Mouse (Mus musculus): ENCODE data around the gene Zfp423.

Gene Zfp423

DNA sequence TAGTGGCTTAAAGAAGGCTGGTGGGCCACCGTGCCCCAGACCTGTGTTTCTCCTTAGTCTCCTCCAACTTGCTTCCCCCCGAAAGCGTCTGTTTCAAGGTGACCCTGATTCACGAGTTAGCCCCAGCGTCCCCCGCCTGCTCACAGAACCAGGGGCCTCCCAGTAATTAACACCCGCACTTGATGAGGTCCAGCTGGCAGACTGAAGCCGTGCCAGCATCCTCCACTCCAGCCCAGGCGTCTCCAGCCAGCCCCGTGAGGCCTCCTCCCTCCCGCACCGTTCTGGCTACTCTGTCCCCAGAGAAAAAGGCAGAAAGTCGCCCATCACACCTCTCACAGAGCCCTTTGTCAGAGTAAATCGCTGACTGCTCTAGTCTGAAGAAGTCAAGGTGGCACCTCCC, 213.3 kb downstream of the Zfp423 start:
- DNase-seq (ENCODE audit: low spot score in 2 of 2): peak in 1 of 2 experiments; percentile 48

DNA sequence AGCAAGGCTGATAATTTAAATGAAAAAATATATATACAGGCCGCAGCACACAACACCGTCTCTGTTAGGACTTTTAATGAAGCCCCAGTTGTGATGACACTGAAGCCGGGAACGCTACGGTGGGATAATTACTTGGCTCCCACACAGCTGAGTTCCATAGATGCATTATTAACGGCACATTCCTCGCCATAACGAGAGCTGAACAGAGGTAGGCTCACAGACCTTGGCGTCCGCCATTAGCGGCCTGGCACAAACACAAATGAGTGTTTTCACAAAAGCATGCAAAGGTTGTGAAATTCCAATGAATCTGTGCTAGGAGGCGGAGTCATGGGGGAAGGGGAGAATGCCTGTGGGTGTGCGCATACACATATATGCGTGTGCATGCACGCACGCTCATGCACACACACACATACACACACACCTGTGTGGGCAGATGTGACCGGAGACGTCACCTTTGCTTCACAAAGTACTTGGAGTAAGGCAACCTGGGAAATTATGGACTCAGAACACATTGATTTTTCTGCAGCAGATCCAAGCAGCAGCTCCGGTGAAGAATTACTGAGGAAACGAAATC, 214.2 kb downstream of the Zfp423 start:
- no peak for DNase-seq (ENCODE audit: low spot score in 2 of 2)

DNA sequence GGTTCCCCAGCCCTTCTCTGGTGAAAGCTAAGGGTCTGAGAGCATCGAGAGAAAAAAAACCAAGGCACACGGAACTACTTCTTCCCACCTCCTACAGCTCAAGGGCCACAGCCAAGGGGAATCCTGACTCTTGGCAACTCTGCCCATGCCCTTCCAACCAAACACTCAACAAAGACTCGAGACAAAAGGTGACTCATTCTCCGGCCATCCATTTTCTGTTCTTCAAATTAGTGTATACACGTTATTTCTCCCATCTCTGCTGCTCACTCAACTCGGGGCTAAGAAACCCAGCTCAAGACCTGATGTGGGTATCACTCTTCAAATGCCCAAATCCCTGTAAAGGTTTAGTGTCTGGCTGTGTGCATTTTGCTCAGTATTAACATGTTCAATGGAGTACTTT, 214.8 kb downstream of the Zfp423 start:
- no peak for DNase-seq (ENCODE audit: low spot score in 2 of 2)

DNA sequence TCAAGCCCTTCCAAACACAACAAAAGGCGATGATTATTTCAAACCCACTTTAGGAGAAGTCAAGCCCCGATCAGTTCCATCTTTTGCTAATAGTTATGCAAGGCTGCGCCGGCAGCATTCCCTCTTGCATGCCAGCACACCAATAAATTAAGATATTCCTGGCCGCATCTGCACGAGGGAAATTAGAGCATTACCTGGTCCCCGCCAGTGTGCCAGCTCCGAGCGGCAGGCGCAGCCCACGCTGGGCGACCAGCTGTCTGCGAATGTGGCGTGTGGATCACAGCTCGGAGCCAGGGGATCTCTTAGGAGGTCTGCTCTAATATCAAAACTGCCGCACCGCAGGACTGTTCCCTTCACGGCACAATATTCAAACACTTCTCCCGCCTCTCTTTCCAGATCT, 217.4 kb downstream of the Zfp423 start:
- peak in 1 of 2 experiments; percentile 57 for DNase-seq (ENCODE audit: low spot score in 2 of 2)

DNA sequence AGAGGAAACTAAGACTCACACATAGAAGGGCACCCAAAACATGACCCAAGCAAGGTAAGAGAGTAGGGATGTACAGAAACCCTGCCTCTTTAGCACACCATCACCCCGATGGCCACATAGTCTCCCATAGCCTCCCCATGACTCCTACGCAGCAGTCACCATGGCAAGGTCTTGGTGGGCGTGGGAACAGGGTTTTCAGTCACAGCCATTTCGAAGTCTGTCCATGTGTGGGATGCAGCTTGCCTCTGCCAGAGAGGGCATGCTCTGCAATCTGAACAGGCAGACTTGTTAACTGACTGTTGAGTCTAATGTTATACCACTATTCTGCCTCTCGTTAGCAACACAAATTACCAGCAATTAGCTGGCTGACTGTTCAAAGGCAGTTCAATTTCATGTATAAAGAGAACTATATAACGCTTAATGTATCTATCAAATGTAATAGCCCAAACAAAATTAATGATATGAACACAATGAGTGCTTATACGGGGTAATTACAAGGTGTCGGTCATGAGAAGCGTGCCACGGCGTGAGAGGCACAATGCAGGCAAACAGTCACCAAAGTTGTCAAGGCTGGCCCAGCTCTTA, 218.4 kb downstream of the Zfp423 start:
- no peak for DNase-seq (ENCODE audit: low spot score in 2 of 2)

DNA sequence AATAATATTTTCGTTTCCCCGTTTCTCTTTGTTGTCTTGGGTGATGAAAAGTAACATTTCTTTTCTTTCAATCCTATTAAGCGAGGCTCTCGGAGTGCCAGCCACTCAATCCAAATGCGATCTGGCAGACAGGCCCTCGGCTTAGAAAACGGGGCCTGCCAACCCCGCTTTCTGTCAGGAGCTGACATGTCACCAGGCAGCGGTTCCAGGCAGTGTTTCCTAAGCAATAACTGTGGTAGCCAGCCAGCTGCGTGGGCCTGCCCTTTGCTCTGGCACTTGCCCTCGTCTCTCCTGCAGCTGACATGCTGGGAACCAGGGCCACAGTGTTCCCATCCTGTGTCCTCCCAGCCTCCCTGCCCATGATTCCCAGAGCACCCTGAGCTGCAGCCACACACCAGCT, 221.5 kb downstream of the Zfp423 start:
- peak in 1 of 2 experiments; percentile 53 for DNase-seq (ENCODE audit: low spot score in 2 of 2)

DNA sequence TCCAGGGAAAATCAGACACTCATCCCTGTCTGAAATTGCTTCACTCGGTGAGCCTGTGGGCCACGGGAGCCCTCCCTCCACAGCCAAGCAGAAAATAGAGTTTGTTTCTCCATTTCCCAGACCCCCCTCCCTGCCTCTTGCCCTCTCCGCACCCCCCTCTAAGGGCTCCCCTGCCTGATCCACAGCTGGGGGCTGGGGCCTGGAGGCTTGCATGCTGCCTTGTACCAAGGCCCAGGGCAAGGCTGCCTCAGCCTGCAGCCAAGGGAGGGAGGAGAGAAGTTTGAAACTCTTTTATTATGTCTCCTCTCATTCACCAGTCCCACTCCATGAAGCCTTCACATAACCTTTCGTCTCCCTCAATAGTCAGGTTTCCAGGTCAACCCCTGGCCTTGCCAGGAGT, 224.5 kb downstream of the Zfp423 start:
- no peak for DNase-seq (ENCODE audit: low spot score in 2 of 2)

DNA sequence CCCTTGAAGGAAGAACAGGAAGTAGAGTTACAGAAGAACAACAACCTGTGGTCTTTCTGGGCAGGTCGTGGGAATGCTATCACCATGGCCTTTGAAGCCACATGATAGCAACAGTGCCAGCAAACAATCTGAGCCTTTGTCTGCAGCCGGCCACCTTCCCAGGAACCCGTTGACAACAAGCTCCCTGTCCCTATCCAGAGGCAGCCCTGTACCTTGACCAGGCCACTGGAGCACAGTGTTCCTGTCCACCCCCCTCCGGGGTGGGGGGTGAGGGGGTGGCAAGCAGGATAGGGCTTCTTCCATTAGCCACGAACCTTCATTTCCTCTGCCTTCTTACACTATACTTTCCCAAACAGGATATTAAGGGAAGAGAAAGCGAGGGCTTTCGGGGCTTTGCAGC, 224.9 kb downstream of the Zfp423 start:
- DNase-seq (ENCODE audit: low spot score in 2 of 2): no peak

DNA sequence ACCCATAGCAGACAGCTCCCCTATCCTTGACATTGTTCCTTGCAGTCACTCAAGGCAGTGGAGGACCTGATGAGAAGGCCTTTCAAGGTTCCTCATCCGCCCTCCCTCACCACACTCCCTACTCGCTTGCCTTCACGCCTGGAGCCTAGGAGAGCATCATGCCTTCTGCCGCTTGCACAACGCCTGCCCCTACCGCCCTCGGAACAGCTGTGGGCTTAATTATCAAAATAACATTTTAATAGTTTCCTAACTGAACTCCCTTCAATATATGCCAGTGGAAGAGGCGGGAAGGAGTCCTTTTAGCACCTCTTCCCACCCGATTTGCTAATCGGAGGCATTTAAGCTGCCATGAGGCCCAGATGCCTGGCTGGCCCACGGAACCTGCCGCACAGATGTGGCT, 228.3 kb downstream of the Zfp423 start:
- no peak for DNase-seq (ENCODE audit: low spot score in 2 of 2)

DNA sequence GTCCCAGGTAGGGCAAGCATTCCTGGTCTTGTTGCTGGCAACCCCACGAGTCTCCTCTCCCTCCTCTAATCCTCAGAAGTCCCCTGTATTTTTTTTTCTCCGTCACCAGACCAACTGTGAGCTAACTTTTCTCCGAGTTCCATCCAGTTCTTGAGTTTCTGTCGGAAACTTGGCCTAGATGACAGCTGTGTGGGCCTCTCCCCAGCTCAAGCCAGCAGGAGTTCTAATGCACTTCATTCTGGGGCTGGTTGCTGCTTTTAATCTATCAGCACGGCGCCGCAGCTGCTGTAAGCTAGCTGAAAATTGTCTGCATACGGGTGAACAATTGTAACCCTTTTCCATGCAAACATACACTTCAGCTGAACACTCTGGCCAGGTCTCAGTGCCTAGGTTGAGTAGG, 236.4 kb downstream of the Zfp423 start:
- DNase-seq (ENCODE audit: low spot score in 2 of 2): no peak

DNA sequence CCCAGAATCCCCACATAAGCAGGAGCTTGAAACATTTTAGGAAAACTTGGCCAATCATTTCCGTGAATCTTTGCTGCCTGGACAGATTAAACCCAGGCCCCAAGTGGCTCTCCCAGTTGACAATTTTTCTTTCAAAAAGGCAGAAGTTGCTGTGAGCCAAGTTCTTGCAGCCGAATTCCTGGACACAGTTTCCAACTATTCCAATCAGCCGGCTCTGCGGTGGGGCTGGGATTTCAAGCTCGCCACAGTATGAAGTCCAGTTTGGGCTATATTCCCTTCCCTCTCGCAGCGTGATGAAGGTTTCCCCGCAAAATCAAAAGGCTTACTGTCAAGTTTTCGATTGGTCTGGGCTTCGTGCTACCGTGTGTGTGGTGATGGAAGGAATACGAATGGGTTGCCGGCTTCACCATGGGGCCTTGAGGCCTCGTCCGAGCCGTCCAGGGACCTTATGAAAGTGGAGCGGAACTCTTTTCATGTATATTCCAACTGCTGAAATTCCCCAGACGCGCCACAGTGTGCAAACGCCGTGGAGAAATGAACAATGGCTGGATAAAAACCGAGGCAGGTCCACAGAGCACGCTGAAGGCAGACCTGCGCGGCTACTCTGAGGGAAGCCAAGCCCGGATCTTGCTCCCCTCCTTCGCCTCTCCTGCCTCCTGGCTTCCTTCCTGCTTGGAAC, 240.1 kb downstream of the Zfp423 start:
- no peak for DNase-seq (ENCODE audit: low spot score in 2 of 2)

DNA sequence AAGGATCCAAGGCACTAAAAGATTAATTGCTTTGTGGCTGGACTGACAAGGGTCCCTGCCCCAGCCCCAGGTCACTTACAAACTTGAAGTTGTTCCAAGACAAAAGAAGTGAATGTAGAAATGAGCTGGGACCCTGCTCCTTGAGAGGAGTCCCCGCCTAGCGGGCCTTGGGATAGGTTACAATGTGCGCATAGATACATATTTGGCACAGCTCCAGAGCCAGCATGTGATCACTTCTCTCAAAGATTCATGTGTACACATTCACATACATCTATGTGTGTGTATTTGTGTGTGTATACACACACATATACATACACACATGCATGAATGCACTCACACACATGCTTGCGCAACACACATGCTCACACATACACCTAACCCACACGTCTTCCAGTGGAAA, 241.9 kb downstream of the Zfp423 start:
- DNase-seq (ENCODE audit: low spot score in 2 of 2): no peak

DNA sequence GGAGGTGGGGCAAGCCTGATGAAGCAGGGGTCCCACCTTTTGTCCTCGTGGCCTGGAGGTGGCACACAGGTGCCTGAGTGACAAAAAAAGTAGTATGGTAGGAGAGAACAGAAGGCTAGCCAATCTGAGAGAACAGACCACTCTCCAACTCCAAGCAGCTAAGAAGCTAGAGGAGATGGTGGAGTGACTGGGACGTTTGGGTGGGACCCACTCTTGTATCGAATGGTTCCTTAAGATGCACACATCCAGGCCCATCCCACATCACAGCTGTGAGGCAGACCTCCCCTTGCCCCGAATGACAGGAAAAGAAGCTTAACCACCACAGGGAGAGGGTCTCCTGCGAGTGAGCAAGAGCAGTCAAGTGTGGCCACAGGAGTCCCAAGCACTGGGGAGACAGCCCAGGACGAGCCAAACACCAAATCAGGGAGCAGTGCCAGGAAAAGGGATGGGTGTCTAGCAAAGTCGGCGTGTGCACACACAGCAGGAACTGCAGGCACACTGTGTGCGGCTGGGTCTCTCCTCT, 242.6 kb downstream of the Zfp423 start:
- no peak for DNase-seq (ENCODE audit: low spot score in 2 of 2)

DNA sequence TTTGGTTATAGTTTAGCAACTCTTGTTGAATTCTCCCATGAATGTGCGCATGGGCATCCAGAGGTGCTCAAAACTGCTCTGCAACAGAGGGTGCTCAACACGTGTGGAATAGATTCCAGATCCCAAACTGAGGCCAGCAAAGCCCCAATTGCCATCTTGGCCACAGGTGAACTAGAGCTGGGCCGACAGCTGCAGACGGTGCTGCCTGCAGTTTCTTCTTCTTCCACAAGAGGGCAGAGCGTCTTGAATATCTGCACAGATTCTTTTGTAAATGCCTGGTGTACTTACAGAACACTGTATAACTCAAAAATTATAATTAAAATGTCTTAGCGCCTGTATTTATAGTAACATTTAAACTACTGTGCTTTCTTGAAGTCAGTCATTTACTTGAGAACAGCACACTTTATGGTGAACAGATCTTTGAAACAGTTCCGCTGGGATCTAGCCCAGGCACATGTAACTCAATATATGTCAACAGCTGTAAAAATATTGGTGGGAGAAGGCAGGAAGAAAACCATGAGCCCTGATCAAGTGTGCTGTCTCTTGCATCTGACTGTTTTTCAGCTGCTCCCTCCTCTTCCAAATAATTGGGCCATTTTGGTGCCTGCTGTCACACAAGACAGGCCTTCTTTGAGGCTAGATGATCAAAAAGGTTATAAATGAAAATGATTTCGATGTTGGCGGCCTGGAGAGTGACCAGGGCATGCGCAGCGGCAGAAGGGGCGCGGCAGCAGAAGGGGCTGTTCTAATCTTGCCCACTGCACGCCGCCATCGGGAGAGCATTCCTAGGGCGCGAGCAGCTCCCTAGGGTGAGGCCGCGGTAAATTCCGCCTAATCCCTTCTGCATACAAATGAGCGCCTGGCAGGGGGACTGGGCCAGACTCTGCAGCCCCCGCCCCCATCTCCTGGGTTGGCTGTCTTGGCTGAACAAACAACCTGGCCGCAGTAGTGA, 243.4 kb downstream of the Zfp423 start:
- DNase-seq (ENCODE audit: low spot score in 2 of 2): peak; percentile 77 to 88

DNA sequence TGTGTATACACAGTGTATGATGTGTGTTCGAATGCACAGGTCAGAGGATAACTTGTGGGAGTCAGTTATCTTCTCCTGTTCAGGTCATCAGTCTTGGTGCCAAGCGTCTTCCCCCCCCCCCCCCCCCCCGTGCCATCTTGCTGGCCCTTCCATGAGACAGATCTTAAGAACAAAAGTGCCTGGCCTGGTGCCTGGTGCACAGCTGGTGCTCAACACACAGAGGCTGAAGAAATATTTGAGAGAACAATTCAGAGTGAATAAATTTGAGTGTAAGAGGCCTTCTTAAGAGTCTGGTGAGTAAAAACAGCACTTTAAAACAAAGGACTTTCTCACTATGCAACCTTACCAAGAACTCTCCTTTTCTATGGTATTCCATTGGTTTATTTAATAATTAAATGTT, 245.4 kb downstream of the Zfp423 start:
- DNase-seq (ENCODE audit: low spot score in 2 of 2): peak in 1 of 2 experiments; percentile 40

DNA sequence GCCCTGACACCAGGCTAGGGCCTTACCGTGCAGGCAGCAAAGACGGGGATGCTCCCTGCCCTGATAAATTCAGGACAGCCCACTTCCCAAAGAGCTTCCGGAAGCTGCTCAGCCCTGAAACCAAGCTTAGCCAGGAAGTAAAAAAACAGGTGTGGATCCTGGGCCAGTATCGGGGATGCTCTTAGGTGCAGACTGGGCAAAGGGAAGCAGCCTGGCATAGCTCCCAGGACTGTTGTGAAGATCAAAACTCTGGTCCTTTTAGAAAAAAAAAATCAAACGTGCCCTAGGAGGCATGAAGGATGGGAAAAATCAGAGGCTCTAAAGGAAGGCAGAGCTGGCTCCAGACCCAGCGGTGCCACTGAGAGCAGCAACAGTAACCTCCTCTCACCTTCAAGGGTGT, 247.4 kb downstream of the Zfp423 start:
- DNase-seq (ENCODE audit: low spot score in 2 of 2): no peak

DNA sequence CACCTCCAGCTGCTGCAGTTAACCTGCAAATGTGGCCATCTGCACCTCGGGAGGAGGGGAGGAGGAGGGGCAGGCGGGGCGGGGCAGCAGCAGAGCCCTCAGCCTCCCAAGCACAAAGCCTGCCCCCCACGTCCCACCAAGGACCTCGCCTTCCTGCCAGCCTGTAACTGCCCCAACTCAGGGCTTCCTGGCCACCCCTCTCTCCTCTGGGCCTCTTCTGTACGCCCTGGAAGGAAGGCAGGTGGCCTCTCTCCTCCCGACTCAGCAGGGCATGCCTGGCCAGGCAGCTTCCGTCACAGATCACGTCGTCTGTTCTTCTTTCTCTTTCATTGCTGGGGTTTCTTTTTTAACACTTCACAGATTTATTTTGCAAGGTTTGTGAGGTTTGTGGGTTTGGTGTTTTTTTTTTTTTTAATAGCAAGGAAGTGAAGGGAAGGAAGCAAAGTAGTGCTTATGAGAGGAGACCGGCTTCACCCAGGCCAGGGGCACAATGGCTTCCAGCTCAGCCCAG, 251.2 kb downstream of the Zfp423 start:
- peak in 1 of 2 experiments; percentile 43 for DNase-seq (ENCODE audit: low spot score in 2 of 2)

DNA sequence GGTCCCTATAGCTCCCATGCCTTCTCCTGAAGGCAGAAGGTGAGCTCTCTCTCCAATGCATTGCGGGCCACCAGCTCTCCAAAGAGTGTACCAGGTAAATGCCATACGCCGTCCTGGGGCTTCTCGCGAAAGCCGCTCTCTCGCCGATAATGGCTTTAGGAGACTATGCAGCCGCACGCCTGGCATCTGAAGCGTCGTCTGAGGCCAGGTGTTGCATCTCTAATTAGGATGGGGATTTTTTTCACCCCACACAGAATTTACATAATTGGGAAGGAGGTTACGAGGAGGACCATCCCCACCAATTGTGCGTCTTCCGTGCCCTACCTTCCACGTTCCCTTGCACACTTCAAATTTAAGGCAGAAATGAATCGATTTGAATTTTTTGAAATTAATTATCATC, 252.2 kb downstream of the Zfp423 start:
- DNase-seq (ENCODE audit: low spot score in 2 of 2): no peak

DNA sequence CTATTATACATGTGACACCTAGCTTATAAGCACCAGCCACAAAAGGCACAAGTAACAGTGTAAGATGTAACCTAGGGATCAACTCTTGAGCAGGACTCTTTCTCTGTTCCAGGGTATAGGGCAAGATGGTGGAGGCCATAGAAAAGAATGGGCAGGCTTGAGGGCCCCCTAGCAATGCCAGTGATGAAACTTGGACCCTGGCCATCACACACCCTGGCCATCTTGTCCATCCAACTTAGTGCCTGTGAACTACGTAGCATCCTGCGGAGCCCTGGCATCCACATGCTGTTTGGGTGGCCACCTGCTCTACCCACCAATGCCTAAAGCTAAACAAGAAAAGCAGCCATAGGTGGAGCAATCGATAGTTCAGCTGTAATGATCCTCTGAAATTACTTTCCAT, 254.6 kb downstream of the Zfp423 start:
- no peak for DNase-seq (ENCODE audit: low spot score in 2 of 2)

DNA sequence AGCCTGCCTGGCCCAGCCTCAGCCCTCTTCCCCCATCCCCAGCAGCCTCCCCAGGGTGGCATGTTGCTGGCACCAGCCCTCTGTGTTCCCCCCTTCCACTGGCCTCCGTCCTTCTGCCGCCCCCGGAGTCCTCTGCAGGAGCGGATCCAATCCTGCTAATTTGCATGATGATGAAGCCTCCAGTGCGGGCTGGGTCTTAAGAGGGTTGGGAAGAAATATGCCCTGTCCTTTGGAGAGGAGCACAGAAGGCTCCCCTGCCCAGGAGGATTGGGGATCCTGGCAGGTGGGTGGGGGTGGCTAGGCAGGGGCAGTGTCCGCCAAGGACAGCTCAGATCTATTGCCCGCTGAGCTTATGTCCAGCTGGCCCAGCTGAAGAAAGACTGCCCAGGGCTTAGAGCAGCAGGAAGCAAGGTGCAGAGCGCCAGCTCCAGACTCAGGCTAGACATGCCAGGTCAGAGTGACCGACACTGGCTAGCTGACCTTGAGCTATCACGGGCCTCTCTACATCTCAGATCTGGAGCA, 256.5 kb downstream of the Zfp423 start:
- DNase-seq (ENCODE audit: low spot score in 2 of 2): peak in 1 of 2 experiments; percentile 77

DNA sequence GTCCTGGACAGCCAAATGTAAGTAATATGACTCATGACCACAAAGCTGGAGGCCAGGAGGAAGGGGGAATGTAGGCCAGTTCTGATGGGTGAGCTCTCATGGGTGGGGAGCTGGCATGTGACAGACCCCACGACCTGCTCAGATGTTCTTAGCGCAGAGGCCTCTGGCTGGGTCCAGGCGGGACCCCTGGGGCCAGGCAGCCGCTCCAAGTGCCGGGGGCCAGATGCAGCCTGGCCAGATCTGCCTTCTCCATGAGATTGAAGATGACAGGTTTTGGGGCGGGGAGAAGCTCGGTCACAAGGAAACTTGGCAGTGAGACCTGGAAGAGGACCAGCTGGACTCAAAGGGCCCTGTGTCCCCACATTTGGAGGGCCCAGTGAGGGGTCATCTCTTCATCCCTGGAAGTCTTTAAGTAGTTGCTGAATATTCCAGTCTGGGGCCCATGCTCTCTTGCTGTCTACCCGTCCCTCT, 257.3 kb downstream of the Zfp423 start:
- DNase-seq (ENCODE audit: low spot score in 2 of 2): peak in 1 of 2 experiments; percentile 85
